Comparison of ENCODE assay signal across 15 mouse cellular contexts in the genomic region with DNA sequence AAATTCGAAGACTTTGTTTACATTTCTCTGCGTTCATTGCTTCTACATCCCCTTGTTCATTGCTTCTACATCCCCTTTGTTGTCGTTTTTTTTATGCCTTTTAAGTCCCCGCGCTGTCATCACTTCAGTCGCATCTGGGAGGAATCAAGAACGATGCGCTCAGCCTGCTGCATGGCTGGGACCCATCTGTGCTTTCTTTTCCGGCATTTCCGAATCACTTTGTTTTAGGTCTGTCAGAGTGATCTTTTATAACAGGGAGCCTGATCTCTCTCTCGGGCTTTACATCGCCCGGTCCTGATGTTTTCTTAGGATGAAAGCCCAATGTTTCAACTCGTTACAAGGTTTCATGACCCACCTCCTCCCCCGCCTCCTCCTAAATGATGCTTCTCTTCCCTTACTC. TPM values are rescaled to one million over a fixed set of nuclear protein-coding genes. Genes with fewer than 3 reads are reported as not detected.
A peak's percentile ranks its signal among the peaks of the same experiment; 100 is the strongest.
DNase-seq lines count a peak whose midpoint lies in the region; ATAC-seq and TF ChIP-seq lines count a peak whose summit lies in the region.
"Had no signal": no experiment of that assay in that cellular context is flagged by ENCODE, and none has a peak within 500 bp of the region (broad histone marks: within the 10 kb centered on the region; RNA-seq: fewer than 3 reads in every experiment).

No protein-coding gene starts in this region.

- peak; percentile 25 for DNase-seq in hindbrain, embryonic 10.5 days (ENCODE audit: low spot score)
- DNase-seq in hindbrain, postnatal 0 days (ENCODE audit: low spot score) = no peak
- no peak for DNase-seq in midbrain, embryonic 11.5 days (ENCODE audit: low spot score, missing footprints)
- peak; percentile 45 for DNase-seq in hindbrain, embryonic 14.5 days (ENCODE audit: low spot score)
- DNase-seq in adrenal gland, postnatal 25 days = no peak
- DNase-seq: adrenal gland, postnatal 14 days; B cell, adult 2 months; cerebellum, adult 2 months; liver, embryonic 13.5 days; thymus, adult 18-20 months had no signal

- H3K27ac ChIP-seq in hindbrain, embryonic 10.5 days = no peak overlapping the region
- no peak overlapping the region for H3K27ac ChIP-seq in hindbrain, postnatal 0 days
- H3K27ac ChIP-seq in midbrain, embryonic 12.5 days (replicated peaks) = 0 out of 2 replicates have a peak overlapping the region, but pooled peaks have one; percentile 25
- no peak overlapping the region for H3K27ac ChIP-seq in midbrain, embryonic 11.5 days (ENCODE audit: low read depth, low read length)
- peak overlapping the region; percentile 54; the same call in 1 of the 2 replicates for H3K27ac ChIP-seq in hindbrain, embryonic 14.5 days
- H3K27ac ChIP-seq in neural tube, embryonic 13.5 days (replicated peaks) = peak overlapping the region; percentile 72
- H3K27ac ChIP-seq in heart, embryonic 12.5 days (ENCODE audit: poor library complexity, severe bottlenecking) = no peak overlapping the region
- H3K27ac ChIP-seq: forebrain, embryonic 12.5 days; liver, embryonic 13.5 days had no signal

- no peak overlapping the region for H3K4me2 ChIP-seq in hindbrain, postnatal 0 days (ENCODE audit: low read depth, low read length)
- H3K4me2 ChIP-seq in midbrain, embryonic 12.5 days (replicated peaks) = peak overlapping the region; percentile 25
- H3K4me2 ChIP-seq in midbrain, embryonic 11.5 days = no peak overlapping the region
- H3K4me2 ChIP-seq in hindbrain, embryonic 14.5 days (replicated peaks) = peak overlapping the region; percentile 37
- H3K4me2 ChIP-seq in neural tube, embryonic 13.5 days = peak overlapping the region; percentile 34
- H3K4me2 ChIP-seq in heart, embryonic 12.5 days = no peak overlapping the region
- H3K4me2 ChIP-seq: forebrain, embryonic 12.5 days; liver, embryonic 13.5 days had no signal

- no peaks in the 10 kb centered on the region for H3K36me3 ChIP-seq in hindbrain, embryonic 10.5 days
- no peaks in the 10 kb centered on the region for H3K36me3 ChIP-seq in hindbrain, postnatal 0 days (ENCODE audit: insufficient read depth, low read length)
- H3K36me3 ChIP-seq in midbrain, embryonic 12.5 days = no peaks in the 10 kb centered on the region
- no peaks in the 10 kb centered on the region for H3K36me3 ChIP-seq in midbrain, embryonic 11.5 days (ENCODE audit: control insufficient read depth, insufficient read depth, low read length)
- no peaks in the 10 kb centered on the region for H3K36me3 ChIP-seq in hindbrain, embryonic 14.5 days (replicated peaks; ENCODE audit: control insufficient read depth, insufficient read depth)
- no peaks in the 10 kb centered on the region for H3K36me3 ChIP-seq in neural tube, embryonic 13.5 days
- H3K36me3 ChIP-seq in heart, embryonic 12.5 days = no peaks in the 10 kb centered on the region
- H3K36me3 ChIP-seq: forebrain, embryonic 12.5 days; liver, embryonic 13.5 days had no signal

- 51% methylated on average over 15 of the region's 15 CpGs for WGBS in hindbrain, embryonic 10.5 days
- WGBS in hindbrain, postnatal 0 days = 37% methylated on average over 15 of the region's 15 CpGs
- 55% methylated on average over 15 of the region's 15 CpGs for WGBS in midbrain, embryonic 12.5 days
- 59% methylated on average over 15 of the region's 15 CpGs for WGBS in midbrain, embryonic 11.5 days
- WGBS in hindbrain, embryonic 14.5 days = 32% methylated on average over 15 of the region's 15 CpGs
- 24% methylated on average over 15 of the region's 15 CpGs for WGBS in neural tube, embryonic 13.5 days
- WGBS in heart, embryonic 12.5 days = 42% methylated on average over 15 of the region's 15 CpGs

- H3K9me3 ChIP-seq in hindbrain, embryonic 10.5 days = no peaks in the 10 kb centered on the region
- no peaks in the 10 kb centered on the region for H3K9me3 ChIP-seq in hindbrain, postnatal 0 days (ENCODE audit: low read length)
- H3K9me3 ChIP-seq in midbrain, embryonic 12.5 days = no peaks in the 10 kb centered on the region
- H3K9me3 ChIP-seq in midbrain, embryonic 11.5 days (ENCODE audit: control insufficient read depth, low read length) = no peaks in the 10 kb centered on the region
- H3K9me3 ChIP-seq in hindbrain, embryonic 14.5 days (ENCODE audit: control insufficient read depth, low read length) = no peaks in the 10 kb centered on the region
- H3K9me3 ChIP-seq in neural tube, embryonic 13.5 days = no peaks in the 10 kb centered on the region
- no peaks in the 10 kb centered on the region for H3K9me3 ChIP-seq in heart, embryonic 12.5 days (replicated peaks)
- H3K9me3 ChIP-seq: forebrain, embryonic 12.5 days; liver, embryonic 13.5 days had no signal

- TF ChIP-seq CTCF in hindbrain, postnatal 0 days (IDR thresholded peaks at IDR 0.05; ENCODE audit: low read depth) = no peak

- no peak overlapping the region for H3K9ac ChIP-seq in hindbrain, postnatal 0 days (replicated peaks; ENCODE audit: low read length)
- no peak overlapping the region for H3K9ac ChIP-seq in midbrain, embryonic 12.5 days (replicated peaks)
- H3K9ac ChIP-seq in midbrain, embryonic 11.5 days (ENCODE audit: low read length) = no peak overlapping the region
- H3K9ac ChIP-seq in hindbrain, embryonic 14.5 days = no peak overlapping the region; the same call in 1 of the 2 replicates
- H3K9ac ChIP-seq in neural tube, embryonic 13.5 days = no peak overlapping the region
- H3K9ac ChIP-seq in heart, embryonic 12.5 days = no peak overlapping the region
- H3K9ac ChIP-seq: forebrain, embryonic 12.5 days; liver, embryonic 13.5 days had no signal

- no peak for ATAC-seq in hindbrain, postnatal 0 days
- ATAC-seq in midbrain, embryonic 12.5 days (ENCODE audit: low FRiP score, low read depth) = no peak
- no peak for ATAC-seq in midbrain, embryonic 11.5 days (ENCODE audit: low FRiP score)
- ATAC-seq in hindbrain, embryonic 14.5 days (ENCODE audit: low FRiP score) = no peak
- no peak for ATAC-seq in neural tube, embryonic 13.5 days (ENCODE audit: low read depth)
- no peak for ATAC-seq in heart, embryonic 12.5 days (ENCODE audit: insufficient number of reproducible peaks, low FRiP score)
- ATAC-seq: intestine, postnatal 0 days had no signal

- peaks cover 3% of the 10 kb centered on the region; the same call in 1 of the 2 replicates for H3K27me3 ChIP-seq in hindbrain, embryonic 10.5 days (ENCODE audit: insufficient read depth, poor library complexity, severe bottlenecking)
- H3K27me3 ChIP-seq in hindbrain, postnatal 0 days (ENCODE audit: insufficient read depth, low read length) = no peaks in the 10 kb centered on the region
- H3K27me3 ChIP-seq in midbrain, embryonic 12.5 days = no peaks in the 10 kb centered on the region
- no peaks in the 10 kb centered on the region for H3K27me3 ChIP-seq in midbrain, embryonic 11.5 days (ENCODE audit: control insufficient read depth, insufficient read depth, low read length)
- H3K27me3 ChIP-seq in hindbrain, embryonic 14.5 days (ENCODE audit: control insufficient read depth, insufficient read depth, low read length) = no peaks in the 10 kb centered on the region
- H3K27me3 ChIP-seq in neural tube, embryonic 13.5 days = no peaks in the 10 kb centered on the region
- 0 out of 2 replicates have a peak, but pooled peaks cover 3% of the 10 kb centered on the region for H3K27me3 ChIP-seq in heart, embryonic 12.5 days (replicated peaks)
- H3K27me3 ChIP-seq: forebrain, embryonic 12.5 days; liver, embryonic 13.5 days had no signal

- H3K4me3 ChIP-seq in hindbrain, embryonic 10.5 days = no peak overlapping the region
- no peak overlapping the region for H3K4me3 ChIP-seq in hindbrain, postnatal 0 days (ENCODE audit: low read length)
- H3K4me3 ChIP-seq in midbrain, embryonic 12.5 days = no peak overlapping the region
- no peak overlapping the region for H3K4me3 ChIP-seq in midbrain, embryonic 11.5 days (ENCODE audit: low read depth, low read length)
- H3K4me3 ChIP-seq in hindbrain, embryonic 14.5 days (replicated peaks; ENCODE audit: low read length) = no peak overlapping the region
- H3K4me3 ChIP-seq in neural tube, embryonic 13.5 days = no peak overlapping the region
- no peak overlapping the region for H3K4me3 ChIP-seq in heart, embryonic 12.5 days
- H3K4me3 ChIP-seq: forebrain, embryonic 12.5 days; liver, embryonic 13.5 days had no signal

- peaks cover 26% of the 10 kb centered on the region for H3K4me1 ChIP-seq in hindbrain, embryonic 10.5 days (replicated peaks)
- H3K4me1 ChIP-seq in hindbrain, postnatal 0 days (ENCODE audit: insufficient read depth, low read length) = peaks cover 15% of the 10 kb centered on the region
- peaks cover 28% of the 10 kb centered on the region for H3K4me1 ChIP-seq in midbrain, embryonic 12.5 days
- H3K4me1 ChIP-seq in midbrain, embryonic 11.5 days (ENCODE audit: control insufficient read depth, insufficient read depth, low read length) = peaks cover 8% of the 10 kb centered on the region
- peaks cover 23% of the 10 kb centered on the region for H3K4me1 ChIP-seq in hindbrain, embryonic 14.5 days (replicated peaks; ENCODE audit: control insufficient read depth, insufficient read depth, low read length)
- H3K4me1 ChIP-seq in neural tube, embryonic 13.5 days (replicated peaks) = peaks cover 41% of the 10 kb centered on the region
- no peaks in the 10 kb centered on the region for H3K4me1 ChIP-seq in heart, embryonic 12.5 days (replicated peaks)
- H3K4me1 ChIP-seq: liver, embryonic 13.5 days had no signal

RNA-seq across cellular contexts. Expression of gene Gm4894, which starts 44.0 kb away (rescaled TPM):
- not detected in 2 replicates for polyA plus RNA-seq in hindbrain, embryonic 10.5 days (2016; fragmentation: Nextera tagmentation; extraction: Ambion mirVana)
- not detected in 2 replicates for total RNA-seq in hindbrain, postnatal 0 days (2014; rRNA removed)
- polyA plus RNA-seq in hindbrain, postnatal 0 days (2015; fragmentation: Nextera tagmentation; extraction: Ambion mirVana) = not detected in 2 replicates
- polyA plus RNA-seq in midbrain, embryonic 12.5 days (2016; fragmentation: Nextera tagmentation; extraction: Ambion mirVana) = not detected in 2 replicates
- polyA plus RNA-seq in midbrain, embryonic 11.5 days (2014; fragmentation: Nextera tagmentation; extraction: Ambion mirVana) = not detected in 2 replicates
- not detected in 2 replicates for polyA plus RNA-seq in hindbrain, embryonic 14.5 days (2014; fragmentation: Nextera tagmentation; extraction: Ambion mirVana)
- polyA plus RNA-seq in neural tube, embryonic 13.5 days (2015; fragmentation: Nextera tagmentation; extraction: Ambion mirVana) = not detected in 2 replicates
- polyA plus RNA-seq in heart, embryonic 12.5 days (2016; fragmentation: Nextera tagmentation; extraction: Ambion mirVana) = not detected in 2 replicates
- total RNA-seq in adrenal gland, postnatal 25 days (2021) = not detected in 2 replicates
- total RNA-seq: adrenal gland, postnatal 14 days had no signal
- polyA plus RNA-seq: cerebellum, adult 2 months; forebrain, embryonic 12.5 days; intestine, postnatal 0 days; liver, embryonic 13.5 days had no signal

Comparison
In these comparisons a context has a peak if more than half of its experiments do, and no peak if none do; other contexts are left out.
1. DNase-seq: peak in hindbrain, embryonic 10.5 days (single experiment) and hindbrain, embryonic 14.5 days (single experiment); none in hindbrain, postnatal 0 days (single experiment), midbrain, embryonic 11.5 days (single experiment) and adrenal gland, postnatal 25 days (single experiment).
2. H3K27ac ChIP-seq: peak in midbrain, embryonic 12.5 days (single experiment), hindbrain, embryonic 14.5 days (single experiment) and neural tube, embryonic 13.5 days (single experiment); none in hindbrain, embryonic 10.5 days (single experiment), hindbrain, postnatal 0 days (single experiment), midbrain, embryonic 11.5 days (single experiment) and heart, embryonic 12.5 days (single experiment).
3. H3K4me2 ChIP-seq: peak in midbrain, embryonic 12.5 days (single experiment), hindbrain, embryonic 14.5 days (single experiment) and neural tube, embryonic 13.5 days (single experiment); none in hindbrain, postnatal 0 days (single experiment), midbrain, embryonic 11.5 days (single experiment) and heart, embryonic 12.5 days (single experiment).